Mouse (Mus musculus): ENCODE measurements at regions not wholly inside any gene's neighbourhood (a gene's known extent, or its start where the extent isn't known, plus 50 kb on each side); places are given as distances from the start of the nearest gene placed in this dataset.
A peak's percentile ranks its signal among the peaks of the same experiment; 100 is the strongest.

DNA sequence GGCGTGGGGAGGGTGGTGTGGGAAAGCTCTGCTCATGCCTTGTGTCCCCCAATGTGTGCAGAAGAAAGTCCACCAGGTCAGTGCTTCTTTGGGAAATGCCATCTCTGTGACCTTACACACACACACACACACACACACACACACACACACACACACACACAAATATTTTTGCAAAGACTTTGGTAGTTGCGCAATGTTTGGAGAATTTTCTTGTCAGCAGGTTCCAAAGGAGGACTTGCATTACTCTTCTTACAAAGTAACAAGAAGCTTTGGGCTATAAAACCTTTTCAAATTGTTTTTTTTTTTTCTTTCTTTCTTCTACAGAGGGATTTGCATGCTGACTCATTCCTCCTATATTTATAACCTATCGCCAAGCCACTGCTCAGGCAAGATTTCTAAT lies 59.1 kb upstream of the Npvf start:
- DNase-seq, result no peak

DNA sequence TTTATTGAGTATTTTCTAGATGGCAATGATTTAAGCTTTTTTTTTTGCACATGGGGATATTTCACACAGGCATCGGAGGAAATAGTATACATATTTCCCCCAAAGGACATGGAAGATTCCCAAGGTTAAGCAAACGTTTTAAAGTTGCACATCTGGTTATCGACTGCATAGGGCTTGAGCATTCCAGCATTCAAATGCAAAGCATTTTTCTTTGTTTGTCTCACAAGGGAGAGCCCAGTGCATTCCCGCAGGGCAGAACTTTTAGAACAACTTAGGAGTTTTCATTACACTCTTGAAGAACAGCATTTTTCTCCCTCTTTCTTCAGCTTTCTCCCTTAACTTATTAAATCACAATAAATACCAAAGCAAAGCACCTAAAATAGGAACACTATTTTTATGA lies 64.4 kb upstream of the Npvf start:
- DNase-seq, result no peak

DNA sequence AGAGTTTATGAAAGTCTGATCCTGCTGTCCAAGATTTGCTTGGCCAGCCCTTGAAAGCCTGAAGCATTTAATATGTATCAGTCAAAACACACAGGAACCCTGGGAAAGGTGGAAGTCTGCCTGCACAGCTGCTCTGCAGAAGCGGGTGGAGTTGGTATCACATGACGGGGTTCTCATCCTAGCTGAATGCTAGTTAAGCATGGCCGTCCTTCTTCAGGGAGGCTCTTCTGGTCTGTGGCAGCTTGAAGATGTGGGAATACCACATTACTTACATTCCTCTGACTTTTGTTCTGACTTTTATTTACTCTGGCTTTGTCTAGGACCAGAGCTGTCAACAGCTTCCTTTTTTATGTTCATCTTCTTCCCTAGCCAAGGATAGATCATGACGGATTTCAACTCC lies 66.1 kb upstream of the Npvf start:
- no peak for DNase-seq

DNA sequence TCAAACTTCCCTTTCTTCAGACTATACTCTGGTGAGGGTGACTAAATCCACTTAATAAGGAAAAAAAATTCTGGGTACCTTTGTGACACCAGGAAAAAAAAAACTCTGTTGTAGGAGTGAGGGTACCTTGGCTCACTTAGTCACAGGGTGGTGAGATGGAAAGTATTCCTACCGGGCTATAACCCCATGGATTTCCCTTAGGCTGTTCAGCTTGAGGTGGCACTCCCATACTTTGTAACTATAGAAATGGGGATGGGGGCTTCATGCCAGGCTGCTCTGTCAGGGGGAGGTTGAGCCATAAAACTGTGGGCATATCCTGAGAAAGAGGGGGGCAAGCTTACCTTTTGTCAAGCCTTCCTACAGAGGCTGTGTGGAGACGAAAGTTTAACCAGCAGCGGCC lies 71.4 kb upstream of the Npvf start:
- DNase-seq, result no peak

DNA sequence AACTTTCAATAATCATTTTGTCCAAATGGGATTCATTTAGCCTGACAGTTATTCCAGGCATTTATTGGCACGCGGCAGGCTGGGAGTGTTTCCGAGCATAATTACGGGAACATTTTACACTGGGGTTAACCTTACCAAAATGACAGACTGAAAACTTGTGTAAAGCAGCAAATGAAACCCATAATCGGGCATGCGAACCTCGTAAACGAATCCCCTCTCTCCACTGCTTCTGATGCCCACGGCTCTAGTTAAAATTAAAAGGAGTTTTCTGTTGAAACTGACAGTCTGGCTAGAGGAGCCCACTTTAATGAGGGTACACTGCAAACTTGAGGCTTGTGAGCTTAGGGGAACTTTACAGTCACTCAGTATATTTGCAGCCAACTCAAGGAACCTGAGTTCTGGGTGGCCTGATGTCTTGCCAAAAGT lies 71.9 kb upstream of the Npvf start:
- no peak for DNase-seq

DNA sequence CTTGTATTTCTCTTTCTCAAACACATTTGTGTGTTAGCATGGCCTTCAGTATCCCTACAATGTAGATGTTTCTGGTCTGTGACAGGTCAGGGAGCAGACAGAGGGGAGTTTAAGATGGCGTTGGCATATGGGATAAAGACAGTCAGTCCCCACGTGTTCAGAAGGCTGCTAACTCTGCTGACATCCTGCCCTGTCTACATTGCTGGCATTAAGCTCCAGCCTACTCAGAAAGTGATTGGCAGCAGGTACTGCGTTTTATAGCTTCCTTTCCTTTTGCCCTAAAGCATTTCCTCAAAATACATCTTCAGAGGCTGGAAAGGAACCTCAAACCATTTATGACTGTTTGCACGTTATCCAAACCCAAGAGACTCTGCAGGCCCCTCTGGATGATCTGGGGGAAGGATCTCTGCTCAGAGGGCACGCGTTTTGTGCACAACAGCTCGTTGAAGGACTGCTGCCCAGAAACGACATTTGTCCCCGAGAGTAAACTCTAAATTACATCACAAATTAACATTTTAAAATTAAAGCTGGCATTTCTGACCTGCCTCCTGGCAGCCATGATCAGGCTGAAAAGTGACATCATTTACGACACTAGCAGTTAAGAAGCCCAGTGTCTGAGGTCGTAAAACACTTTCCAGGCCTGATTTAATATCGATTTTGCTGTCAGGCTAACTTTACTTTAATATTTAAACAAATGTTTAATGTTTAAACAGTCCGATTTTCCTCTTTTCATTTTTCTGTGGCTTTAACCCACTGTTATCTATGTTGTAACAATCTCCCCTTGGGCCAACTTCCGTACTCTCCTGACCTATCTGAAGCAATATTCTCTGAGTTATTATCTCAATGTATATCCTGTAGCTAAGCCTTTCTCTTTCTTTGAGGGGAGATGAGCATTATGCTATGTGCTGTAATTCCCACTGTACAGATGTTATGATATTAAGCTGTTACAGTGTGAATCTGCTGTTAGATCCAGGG lies 76.8 kb upstream of the Npvf start:
- no peak for DNase-seq

DNA sequence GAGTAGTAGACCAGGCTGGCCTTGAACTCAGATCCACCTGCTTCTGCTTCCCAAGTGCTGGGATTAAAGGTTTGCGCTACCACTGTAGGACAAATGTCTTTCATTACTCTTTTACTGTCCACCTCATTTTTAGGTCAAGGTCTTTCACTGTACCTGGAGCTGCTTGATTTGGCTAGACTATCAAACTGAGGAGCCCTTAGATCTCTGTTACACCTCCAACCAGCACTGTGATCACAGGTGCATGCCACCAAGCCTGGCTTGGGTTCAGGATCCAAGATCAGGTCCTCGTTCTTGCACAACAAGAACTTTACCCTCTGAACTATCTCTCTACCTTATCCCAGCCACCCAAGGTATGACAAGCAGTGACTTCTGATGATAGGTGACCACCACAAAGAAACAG lies 80.5 kb upstream of the Npvf start:
- DNase-seq, result no peak

DNA sequence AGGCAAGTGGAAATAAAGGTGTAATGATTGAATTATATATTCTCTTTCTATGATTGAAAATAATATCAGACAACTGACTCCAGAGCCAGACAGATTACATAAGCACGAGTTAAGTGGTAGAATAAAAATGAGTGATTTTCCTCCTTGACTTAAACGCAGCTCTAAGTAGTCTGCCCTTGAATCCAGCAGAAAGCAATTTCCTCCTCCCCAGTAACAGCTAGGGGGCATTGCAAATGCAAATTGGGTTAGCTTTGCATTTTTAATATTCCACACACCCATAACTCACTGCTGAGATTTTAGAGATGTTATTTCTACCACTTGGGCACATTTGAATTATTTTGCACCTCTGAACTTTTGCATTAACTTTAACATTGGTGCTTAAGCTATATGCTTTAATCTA lies 81.6 kb upstream of the Npvf start:
- DNase-seq, result no peak

DNA sequence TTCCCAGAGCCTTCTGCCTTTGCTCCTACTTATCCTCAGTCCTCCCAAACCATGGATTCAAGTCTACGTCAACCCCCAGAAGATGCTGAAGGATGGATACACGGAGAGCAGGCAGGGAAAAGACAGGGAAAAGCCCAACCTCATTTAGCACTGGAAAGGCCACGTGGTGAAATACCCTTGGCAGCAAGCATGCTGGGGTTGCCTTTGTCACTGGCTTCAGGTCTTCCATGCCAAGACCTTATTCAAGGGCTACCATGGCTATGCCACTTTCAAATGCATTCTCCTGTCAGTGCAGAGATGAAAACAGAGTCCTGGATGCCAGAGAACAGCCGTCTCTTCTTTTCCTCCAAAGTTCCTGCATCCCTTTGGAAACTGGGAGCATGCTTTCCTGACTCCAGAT lies 87.8 kb upstream of the Npvf start:
- no peak for DNase-seq

DNA sequence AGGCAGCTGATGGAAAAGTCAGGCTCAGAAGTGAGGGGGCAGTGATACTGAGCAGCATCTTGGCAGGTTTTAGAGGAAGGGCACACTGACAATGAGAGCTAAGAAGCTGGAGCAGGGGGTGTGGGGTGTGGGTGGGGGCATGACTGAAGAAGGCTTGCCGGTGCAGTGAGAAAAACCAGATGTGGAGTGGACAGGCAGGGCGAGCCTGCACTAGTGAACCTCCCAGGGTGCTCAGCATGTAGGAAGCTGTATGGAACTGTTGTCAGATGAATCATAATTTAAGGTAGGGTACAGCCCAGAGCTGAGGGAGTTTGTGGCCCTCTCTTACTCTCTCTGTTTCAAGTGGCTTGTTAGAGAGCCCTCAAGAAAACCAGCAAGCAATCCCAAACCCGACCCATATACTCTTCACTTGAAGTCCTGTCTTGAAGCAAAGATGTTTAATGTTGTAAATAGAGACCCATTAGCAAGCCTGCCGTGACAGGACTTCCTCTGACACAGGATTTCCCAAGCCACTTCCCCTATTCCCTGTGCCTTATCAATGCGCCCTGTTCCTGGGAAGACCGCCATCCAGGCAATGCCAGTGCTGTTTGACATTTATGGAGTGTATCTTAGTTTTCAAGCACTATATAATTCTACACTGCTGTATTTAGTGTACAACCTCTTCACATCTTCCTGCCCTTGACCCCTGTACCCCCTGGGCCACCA lies 90.4 kb upstream of the Npvf start:
- no peak for DNase-seq

DNA sequence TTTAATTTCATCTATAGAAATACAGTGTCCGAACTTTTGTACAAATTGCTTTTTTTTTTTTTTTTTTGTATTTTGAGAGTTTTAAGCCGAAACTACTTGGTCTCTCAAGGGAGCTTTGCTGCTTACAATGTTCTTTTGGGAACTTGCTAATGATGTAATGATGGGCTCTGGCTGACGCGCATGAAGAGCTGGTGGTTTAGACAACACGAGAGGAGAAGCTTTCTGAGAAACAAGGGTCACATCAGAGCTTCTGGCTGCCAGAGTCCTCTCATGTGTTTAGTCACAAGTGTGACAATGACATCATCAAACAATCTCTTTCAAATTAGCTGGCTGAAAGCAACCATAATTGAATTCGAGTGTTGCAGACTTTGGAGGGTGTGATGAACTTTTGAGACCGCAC lies 98.9 kb upstream of the Npvf start:
- DNase-seq, result no peak

DNA sequence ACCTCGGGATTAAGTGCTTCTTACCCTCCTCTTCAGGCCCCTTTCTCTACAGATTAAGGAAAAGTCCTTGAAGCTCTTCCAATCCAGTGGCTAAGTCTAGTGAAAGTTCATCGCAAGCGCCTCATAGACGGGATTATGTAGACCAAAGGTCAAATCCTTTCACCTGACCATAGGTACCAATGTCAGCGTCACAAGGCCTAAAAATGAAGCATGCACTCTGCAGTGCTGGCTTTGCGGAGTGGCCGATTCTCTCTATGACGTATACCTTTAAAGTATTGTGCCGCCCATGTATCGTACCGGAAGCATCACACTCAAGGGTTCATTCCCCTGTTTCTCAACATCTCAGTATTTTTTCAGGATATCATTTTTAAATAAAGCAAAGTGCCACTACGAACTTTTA lies 100.5 kb upstream of the Npvf start:
- no peak for DNase-seq

DNA sequence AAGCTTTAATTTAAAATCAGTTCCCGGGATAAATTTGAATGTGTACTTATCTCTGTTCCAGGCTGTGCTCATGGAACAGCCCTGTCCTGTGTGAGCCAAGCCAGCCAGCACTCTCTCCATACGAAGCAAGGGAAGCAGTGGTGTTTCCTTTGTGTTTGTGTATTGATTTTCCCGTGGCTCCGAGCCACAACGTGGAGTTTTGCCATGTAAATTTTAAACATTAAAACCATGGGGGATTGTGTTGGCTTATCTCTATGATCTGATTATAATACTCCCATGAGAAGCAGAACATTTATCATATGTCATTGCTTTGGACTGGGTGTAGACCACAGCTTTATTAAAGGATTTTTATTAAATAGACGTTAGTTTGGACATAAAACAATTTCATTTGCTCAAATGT lies 106.1 kb upstream of the Npvf start:
- no peak for DNase-seq

DNA sequence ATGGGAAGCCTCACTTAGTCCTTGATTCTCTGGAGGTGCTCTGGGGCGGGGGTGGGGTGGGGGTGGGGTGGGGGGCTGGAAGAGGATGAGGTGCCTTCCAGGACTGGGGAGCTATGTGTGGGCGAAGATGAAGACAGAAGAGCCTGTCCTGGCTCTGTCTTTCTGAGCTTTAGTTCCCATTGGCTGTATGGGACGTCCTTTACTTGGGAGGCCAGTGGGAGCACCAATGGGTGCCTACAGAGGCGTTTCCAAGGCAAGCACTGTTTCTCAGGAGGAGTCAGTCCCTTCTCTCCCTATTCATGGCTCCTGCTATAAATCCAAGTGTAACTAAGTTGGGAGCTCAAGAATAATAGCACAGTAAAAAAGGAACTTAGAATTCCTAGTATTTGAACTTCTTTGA lies 108.9 kb upstream of the Npvf start:
- no peak for DNase-seq

DNA sequence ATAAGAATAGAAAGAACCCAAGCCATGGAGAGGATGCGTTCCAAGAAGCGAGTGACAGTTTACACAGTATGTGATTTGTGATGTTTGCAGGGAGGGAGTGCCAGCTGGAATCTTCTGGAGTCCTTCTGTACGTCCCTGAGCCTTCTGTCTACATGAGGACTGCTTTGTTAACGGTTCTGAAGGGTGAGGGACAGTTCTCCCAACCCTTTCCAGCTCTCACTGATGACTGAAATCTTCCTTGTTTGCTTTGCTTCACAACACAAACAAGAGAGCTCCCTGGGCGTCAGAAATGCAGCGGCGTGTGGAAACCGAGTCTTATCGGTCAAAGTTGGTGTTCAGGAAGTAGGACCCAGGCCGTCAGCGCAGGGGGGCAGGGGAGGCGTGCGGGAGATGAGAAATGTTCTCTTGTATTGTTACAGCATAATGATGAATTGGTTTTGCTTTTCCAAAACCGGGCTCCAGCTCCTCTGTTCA lies 112.2 kb upstream of the Npvf start:
- DNase-seq, result no peak

DNA sequence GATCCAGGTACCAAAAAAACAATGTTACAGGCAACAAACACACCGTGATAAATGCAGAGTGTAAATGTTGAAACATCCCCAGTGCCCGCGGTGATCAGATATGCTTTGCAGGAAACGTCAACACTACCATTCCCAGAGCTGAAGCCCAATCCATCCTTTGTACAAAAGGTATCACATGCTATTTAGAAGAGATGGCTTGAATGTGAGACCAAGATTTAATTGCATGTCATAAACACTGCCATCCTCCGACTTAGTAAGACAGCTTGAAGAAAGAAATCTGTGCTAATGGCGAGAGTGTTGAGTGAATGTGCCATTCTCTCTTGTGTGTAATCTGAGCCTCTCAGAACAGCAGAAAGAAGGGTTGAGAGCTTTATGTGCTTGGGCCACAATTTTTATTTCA lies 112.9 kb upstream of the Npvf start:
- no peak for DNase-seq

DNA sequence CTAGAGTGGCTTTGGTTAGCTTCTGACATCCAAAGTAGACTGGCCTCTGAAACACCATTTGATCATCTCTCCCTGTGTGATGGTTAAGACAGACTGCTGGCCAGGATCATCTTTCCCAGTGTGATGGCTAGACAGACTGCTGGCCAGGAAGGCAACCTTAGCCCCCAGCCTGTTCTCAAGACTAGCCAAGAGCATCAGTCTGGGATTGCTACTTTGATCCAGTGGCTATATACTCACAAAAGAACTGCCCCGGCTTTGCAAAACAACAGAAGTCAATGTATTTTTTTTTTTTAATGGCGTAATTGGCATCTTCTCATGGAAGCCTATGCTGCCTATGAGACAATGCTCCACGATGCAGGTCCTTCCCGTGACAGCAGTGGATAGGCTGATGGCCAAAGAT lies 113.6 kb upstream of the Npvf start:
- no peak for DNase-seq

DNA sequence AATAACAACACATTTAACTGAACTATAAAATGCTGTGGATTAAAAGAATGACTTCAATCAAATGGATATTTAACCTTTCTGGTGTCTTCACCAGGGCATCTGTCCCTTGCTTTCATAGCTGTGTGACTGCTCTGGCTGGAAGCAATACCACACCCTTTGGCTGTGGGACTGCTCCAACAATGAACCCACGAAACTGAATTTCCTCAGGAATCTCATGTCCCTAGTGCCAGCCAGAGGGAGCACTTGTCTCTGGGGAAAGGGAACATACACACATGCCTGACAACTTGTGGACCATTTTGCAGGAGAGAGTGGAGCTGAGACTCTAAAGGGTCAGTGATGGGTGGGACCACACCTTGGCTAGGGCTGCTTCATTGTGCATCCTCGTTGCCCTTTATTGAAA lies 114.9 kb upstream of the Npvf start:
- DNase-seq, result no peak

DNA sequence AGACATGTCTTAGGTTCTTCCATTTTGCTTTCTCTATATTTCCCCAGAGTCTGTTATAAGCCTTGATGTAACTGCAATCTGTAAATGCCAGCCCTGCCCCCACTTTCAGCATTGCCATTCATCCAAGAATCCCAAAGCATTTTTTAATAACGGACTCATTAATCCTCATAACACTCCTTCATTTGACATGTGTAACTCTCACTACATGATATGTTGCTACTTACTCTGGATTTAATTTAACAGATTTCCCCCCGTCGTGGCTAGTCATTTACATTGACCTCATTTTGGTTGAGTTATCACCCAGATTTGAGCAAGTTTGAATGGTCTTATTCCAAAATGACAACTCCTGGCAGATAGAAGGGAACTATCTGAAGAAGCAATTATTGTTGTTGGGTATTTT lies 116.2 kb upstream of the Npvf start:
- no peak for DNase-seq

DNA sequence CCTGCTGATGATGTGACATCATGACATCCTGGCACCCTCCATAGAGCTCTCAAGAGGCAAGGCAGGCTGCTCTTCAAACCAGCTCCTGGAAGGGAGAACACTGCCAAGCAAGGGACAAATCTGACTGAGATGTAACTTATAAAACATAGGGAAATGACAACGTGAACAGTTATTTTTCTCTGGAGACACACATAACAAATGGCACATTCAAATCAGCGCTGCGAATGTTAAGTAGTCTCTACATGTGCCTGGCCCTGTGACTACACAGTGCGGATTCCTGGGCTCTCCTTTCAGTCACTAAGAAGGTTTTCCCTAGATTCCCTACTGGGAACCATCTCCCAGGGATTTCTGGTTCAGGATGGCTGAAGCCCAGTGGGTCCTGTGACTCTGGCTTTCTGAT lies 121.4 kb upstream of the Npvf start:
- DNase-seq, result no peak

DNA sequence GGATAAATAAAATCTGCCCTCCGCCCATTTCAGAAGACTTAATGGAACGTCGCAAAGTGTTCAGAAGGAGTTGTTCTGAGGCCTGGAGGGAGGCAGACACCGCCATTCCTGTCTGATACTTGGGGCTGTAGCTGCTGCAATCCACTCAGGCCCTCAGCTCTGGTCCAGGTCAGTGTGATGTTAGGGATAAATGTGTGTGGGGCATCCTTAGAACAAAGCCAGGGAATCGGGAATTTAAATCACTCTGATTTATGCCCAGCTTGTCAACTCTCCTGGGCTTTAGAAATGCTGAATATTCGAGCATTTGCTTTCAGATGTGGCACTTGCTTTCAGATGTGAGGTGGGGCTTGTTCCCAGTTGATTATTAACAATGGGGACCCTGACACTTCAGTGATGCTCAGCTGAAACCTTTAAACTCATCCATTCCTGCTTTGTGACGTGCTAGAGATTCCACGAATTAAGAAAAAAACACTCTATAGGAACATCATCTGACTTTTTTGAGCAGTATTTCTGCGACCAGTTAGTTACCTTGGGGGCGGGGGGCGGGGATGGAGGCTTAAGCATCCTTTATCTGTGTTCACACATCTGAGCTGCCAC lies 122.1 kb upstream of the Npvf start:
- no peak for DNase-seq

DNA sequence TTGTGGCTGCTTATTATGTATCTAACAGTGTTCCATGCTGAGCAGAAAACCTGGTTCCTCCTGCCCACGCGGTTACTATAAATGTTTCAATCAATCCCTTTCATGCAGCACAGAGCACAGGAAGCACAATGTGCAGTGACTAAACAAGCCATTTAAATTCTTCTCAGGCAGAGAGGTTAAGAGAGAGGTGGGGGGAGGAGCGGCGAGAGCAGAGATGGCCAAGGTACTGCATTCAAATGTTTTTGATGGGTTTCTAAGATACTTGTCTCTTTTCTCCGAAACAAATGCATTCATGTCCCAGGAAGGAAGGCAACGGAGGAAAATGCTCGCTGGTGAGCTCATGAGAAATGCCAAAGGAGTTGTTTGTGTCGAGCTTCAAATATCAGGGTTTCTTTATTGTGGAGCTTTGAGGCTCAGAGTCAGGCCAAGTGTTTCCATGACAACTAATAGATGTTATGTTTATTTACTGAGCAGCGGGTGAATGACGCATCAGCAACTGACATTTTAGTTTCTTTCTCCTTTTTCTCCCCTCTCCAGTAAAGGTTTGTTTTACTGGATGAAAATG lies 122.8 kb upstream of the Npvf start:
- DNase-seq, result peak in 1 of 2 experiments; percentile 12

DNA sequence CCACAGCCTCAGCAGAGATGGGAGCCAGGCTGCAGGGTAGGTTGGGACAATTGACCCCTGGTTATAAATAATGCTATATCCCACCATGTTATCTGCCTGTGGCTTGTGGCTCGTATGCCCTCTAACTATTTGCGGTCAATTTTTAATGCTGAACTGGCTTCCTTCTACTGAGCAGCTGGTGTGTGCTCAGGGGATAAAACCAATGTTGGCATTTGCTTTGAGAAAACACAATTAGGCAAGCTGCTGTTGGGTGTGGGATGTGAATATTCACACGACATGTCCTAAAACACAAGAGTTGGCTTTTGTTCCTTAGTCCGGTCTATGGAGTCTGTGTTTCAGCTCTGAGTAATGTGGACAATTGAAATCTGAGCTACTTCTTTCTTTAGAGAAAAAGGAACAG lies 123.6 kb upstream of the Npvf start:
- DNase-seq, result no peak

DNA sequence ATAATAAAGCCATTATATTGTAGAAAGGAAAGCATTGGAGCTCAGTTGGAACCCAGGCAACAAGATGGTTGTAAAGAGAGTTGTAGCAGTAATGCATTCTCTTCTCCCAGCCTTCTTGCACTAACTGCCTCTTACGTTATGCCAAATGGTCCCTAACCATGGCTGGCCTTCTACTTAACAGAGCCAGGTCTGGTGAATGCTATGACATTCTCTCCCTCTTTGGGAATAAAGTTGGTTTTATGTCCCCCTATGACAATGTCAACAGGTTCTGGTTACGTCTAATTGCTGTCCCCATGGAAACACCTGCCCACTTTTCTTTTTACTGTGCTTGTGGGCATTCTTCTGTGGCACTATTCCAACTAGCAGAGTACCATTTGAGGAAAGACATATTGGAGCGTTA lies 126.4 kb upstream of the Npvf start:
- DNase-seq, result no peak

Data from thymus, postnatal 36 days (tissue).